Mouse (Mus musculus): ENCODE results near the gene Proser2. TPM values are rescaled to one million over a fixed set of nuclear protein-coding genes. Genes with fewer than 3 reads are reported as not detected.

The Proser2 gene
- polyA plus RNA-seq, 1 experiment from 2014 or later = 5.6 TPM

DNA sequence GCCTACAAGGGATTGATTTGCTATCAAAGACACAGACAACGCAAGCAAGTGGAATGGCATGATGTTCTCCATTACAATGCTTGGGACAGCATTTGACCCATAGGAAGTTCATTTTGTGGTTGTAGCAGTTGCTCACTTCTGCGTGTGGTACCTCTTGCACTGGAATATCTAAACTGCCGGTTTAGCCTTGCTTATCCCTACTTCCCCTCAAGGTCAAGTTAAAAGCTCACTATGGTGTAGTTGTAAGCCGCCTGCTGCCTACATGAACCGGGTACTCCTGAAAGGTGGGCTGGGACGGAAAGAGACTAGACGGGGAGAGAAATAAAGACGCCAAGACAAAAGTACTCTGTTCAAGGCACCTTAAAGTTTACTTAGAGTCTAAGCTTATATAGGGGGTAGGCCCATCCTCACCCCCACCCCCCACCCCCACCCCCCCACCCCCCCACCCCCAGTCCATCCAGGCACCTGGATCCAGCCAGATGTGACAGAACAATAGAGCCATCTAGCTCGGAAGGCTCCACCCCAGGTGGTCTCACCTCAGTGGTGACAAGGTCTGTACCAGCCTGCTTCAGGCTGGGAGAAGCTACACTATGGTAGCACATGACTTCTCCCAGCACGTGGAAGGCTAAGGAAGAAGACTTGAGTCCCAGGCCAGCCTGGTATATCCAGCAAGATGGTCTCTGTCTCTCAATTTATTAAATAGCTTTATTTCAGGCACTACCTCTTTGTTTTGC, 69.8 kb downstream of the Proser2 start:
- H3K9me3 ChIP-seq = no peaks in the 10 kb centered on the region
- H3K27me3 ChIP-seq = no peaks in the 10 kb centered on the region
- ATAC-seq (ENCODE audit: low read depth) = no peak
- no peaks in the 10 kb centered on the region for H3K4me1 ChIP-seq (replicated peaks)
- no peak overlapping the region for H3K4me3 ChIP-seq
- no peak overlapping the region for H3K9ac ChIP-seq
- no peak overlapping the region for H3K27ac ChIP-seq (replicated peaks)
- 76% methylated on average over 10 of the region's 10 CpGs for WGBS
- peaks cover 22% of the 10 kb centered on the region for H3K36me3 ChIP-seq
- H3K4me2 ChIP-seq = no peak overlapping the region

GRCm38 (mm10) chr2:6059291-6059690, 70.7 kb downstream of the Proser2 start:
- Histone ChIP-seq H3K9me3 (no peaks in the 10 kb centered on the region), H3K27ac (replicated peaks) (no peak overlapping the region), H3K27me3 (no peaks in the 10 kb centered on the region), H3K4me1 (replicated peaks) (no peaks in the 10 kb centered on the region), H3K36me3 (peaks cover 29% of the 10 kb centered on the region), H3K4me3 (no peak overlapping the region), H3K4me2 (no peak overlapping the region), H3K9ac (no peak overlapping the region)
- ATAC-seq (ENCODE audit: low read depth) = no peak
- 96% methylated on average over 2 of the region's 2 CpGs for WGBS

- 90% methylated on average over 3 of the region's 3 CpGs for WGBS
- H3K4me2 ChIP-seq = no peak overlapping the region
- no peaks in the 10 kb centered on the region for H3K27me3 ChIP-seq
These were observed 73.5 kb downstream of the Proser2 start for GRCm38 (mm10) chr2:6056518-6056917.

GRCm38 (mm10) chr2:6055466-6055865, 74.5 kb downstream of the Proser2 start:
- H3K9ac ChIP-seq = no peak overlapping the region
- H3K4me1 ChIP-seq (replicated peaks) = no peaks in the 10 kb centered on the region
- H3K9me3 ChIP-seq = no peaks in the 10 kb centered on the region
- no peak overlapping the region for H3K4me2 ChIP-seq
- no peak overlapping the region for H3K4me3 ChIP-seq
- H3K36me3 ChIP-seq = peaks cover 58% of the 10 kb centered on the region
- ATAC-seq (ENCODE audit: low read depth) = no peak
- no peaks in the 10 kb centered on the region for H3K27me3 ChIP-seq
- WGBS = 73% methylated on average over 11 of the region's 11 CpGs
- no peak overlapping the region for H3K27ac ChIP-seq (replicated peaks)

More at GRCm38 (mm10) chr2:6056518-6056917, 73.5 kb downstream of the Proser2 start:
- Histone ChIP-seq H3K4me3 (no peak overlapping the region), H3K9ac (no peak overlapping the region), H3K36me3 (peaks cover 47% of the 10 kb centered on the region), H3K27ac (replicated peaks) (no peak overlapping the region), H3K9me3 (no peaks in the 10 kb centered on the region), H3K4me1 (replicated peaks) (no peaks in the 10 kb centered on the region)
- no peak for ATAC-seq (ENCODE audit: low read depth)

DNA sequence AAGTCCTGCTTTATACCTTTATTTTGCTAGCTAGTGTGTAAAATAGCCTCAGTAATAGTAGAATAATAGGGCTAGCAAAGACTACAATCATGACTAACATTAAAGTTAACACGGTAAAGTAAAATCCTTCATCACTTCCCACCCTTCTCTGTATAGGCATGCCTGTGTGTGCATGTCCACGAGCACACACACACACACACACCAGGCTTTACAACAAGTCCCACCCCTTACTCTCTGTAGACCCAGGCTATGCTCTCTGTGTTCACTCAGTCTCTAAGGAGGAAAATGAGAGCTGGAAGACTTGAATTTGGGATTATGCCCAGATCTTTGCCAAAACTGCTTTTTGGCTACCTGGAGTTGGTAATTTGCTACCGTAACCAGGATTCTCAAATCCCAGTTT, 81.0 kb downstream of the Proser2 start:
- Histone ChIP-seq H3K4me1 (replicated peaks) (no peaks in the 10 kb centered on the region; the same call in 1 of the 2 replicates), H3K36me3 (peaks cover 57% of the 10 kb centered on the region), H3K9me3 (no peaks in the 10 kb centered on the region), H3K27me3 (no peaks in the 10 kb centered on the region), H3K4me3 (no peak overlapping the region), H3K4me2 (no peak overlapping the region), H3K27ac (replicated peaks) (no peak overlapping the region), H3K9ac (no peak overlapping the region)
- ATAC-seq (ENCODE audit: low read depth) = no peak
- WGBS = 89% methylated on average over 3 of the region's 3 CpGs

GRCm38 (mm10) chr2:6048570-6048969, 81.4 kb downstream of the Proser2 start:
- Histone ChIP-seq H3K9ac (no peak overlapping the region), H3K4me1 (replicated peaks) (no peaks in the 10 kb centered on the region; the same call in 1 of the 2 replicates), H3K9me3 (no peaks in the 10 kb centered on the region), H3K27ac (replicated peaks) (no peak overlapping the region), H3K36me3 (peaks cover 59% of the 10 kb centered on the region), H3K27me3 (no peaks in the 10 kb centered on the region), H3K4me2 (no peak overlapping the region), H3K4me3 (no peak overlapping the region)
- WGBS = 92% methylated on average over 4 of the region's 4 CpGs
- no peak for ATAC-seq (ENCODE audit: low read depth)

Other genes starting within 250 kb of the Proser2 start
- 106 and 111 TPM in 2 replicates for gene Sec61a2, start 234.8 kb downstream of the Proser2 start, polyA plus RNA-seq (2015; fragmentation: Nextera tagmentation; extraction: Ambion mirVana)
- 6.3 and 6.4 TPM in 2 replicates for gene Dhtkd1, start 187.4 kb downstream of the Proser2 start, polyA plus RNA-seq (2015; fragmentation: Nextera tagmentation; extraction: Ambion mirVana)
- gene Upf2, start 178.7 kb downstream of the Proser2 start, polyA plus RNA-seq (2015; fragmentation: Nextera tagmentation; extraction: Ambion mirVana) = 8.0 and 8.8 TPM in 2 replicates
- gene Echdc3, start 82.8 kb upstream of the Proser2 start, polyA plus RNA-seq (2015; fragmentation: Nextera tagmentation; extraction: Ambion mirVana) = 1.3 and 1.9 TPM in 2 replicates
- gene Usp6nl, start 192.5 kb upstream of the Proser2 start, polyA plus RNA-seq (2015; fragmentation: Nextera tagmentation; extraction: Ambion mirVana) = 7.9 and 9.3 TPM in 2 replicates